Mouse (Mus musculus) CH12.LX (cell line): Measurements from ENCODE around the gene Hipk1.

Experiments
- CTCF ChIP-seq, 2 experiments: IDR thresholded peaks in 1 of 2; conservative IDR thresholded peaks in 1 of 2; 2 replicates each; pipeline ENCODE4 v1.5.1; 2011 to 2012; ENCODE audit warnings: low read depth in 2 of 2, low read length in 2 of 2, improper control_type of control experiment in 1 of 2, inconsistent platforms in 1 of 2, mild to moderate bottlenecking in 1 of 2, moderate library complexity in 1 of 2
- EP300 ChIP-seq: IDR thresholded peaks from 2 replicates; pipeline ENCODE4 v1.6.1; 2011; ENCODE audit warnings: low read length, improper control_type of control experiment
- MXI1 ChIP-seq: IDR thresholded peaks from 2 replicates; pipeline ENCODE4 v1.6.1; 2011; ENCODE audit warnings: mild to moderate bottlenecking, low read depth, low read length, improper control_type of control experiment
- POLR2A ChIP-seq: IDR thresholded peaks from 2 replicates; pipeline ENCODE4 v1.6.1; 2011; ENCODE audit warnings: low read depth, mild to moderate bottlenecking, improper control_type of control experiment, low read length
- SIN3A ChIP-seq: IDR thresholded peaks from 2 replicates; pipeline ENCODE4 v1.6.1; 2012; ENCODE audit warnings: low read length, improper control_type of control experiment, inconsistent platforms
- TCF12 ChIP-seq: IDR thresholded peaks from 2 replicates; pipeline ENCODE4 v1.6.1; 2014; ENCODE audit warnings: low read depth, mild to moderate bottlenecking, inconsistent platforms, low read length, improper control_type of control experiment
- ZMIZ1 ChIP-seq: IDR thresholded peaks from 2 replicates; pipeline ENCODE4 v1.6.1; 2012; ENCODE audit warnings: low read depth, mild to moderate bottlenecking, inconsistent platforms, low read length, improper control_type of control experiment
- ZNF384 ChIP-seq: IDR thresholded peaks from 2 replicates; pipeline ENCODE4 v1.6.1; 2012; ENCODE audit warnings: low read depth, low read length, improper control_type of control experiment, inconsistent platforms

DNA sequence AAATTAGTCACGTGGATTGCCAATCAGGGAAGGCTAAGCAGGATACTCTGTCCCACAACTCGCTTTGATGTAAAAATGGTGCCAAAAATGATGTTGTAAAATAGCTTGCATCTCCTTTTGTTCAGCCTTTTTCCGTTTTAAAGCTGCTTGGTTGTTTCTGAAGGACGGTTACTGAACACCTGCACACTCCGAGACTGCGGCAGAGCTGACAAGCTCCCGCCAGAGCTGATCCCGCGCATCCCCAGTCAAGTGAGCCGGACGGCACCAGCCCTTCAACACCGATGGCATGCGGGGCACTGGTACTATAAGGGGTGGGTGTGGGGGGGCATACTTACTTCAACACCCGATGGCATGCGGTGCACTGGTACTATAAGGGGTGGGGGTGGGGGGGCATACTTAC is 17.4 kb downstream of the Hipk1 start:
- TF ChIP-seq POLR2A, result no peak
- no peak for TF ChIP-seq MXI1
- TF ChIP-seq CTCF (conservative IDR thresholded peaks at IDR 0.05 in 1 of 2, IDR thresholded peaks at IDR 0.05 in 1 of 2; ENCODE audit: low read depth in 2 of 2, low read length in 2 of 2), result no peak
- no peak for TF ChIP-seq ZNF384
- TF ChIP-seq TCF12, result no peak
- no peak for TF ChIP-seq SIN3A
- no peak for TF ChIP-seq ZMIZ1
- TF ChIP-seq EP300, result no peak
